Mouse (Mus musculus) thymus, adult 2 months (tissue): ENCODE data around the gene Glrx5.

Source experiments
- CTCF ChIP-seq: fragments of 200-500 bp; IDR thresholded peaks from 2 replicates; pipeline ENCODE4 v1.5.1; 2012; ENCODE audit warnings: mild to moderate bottlenecking, control low read depth, low read length, moderate library complexity, borderline replicate concordance; ENCODE audit not compliant: control insufficient read depth, poor library complexity, insufficient read depth; ENCODE audit errors: extremely low read depth
- POLR2A ChIP-seq: fragments of 200-500 bp; IDR thresholded peaks from 2 replicates; pipeline ENCODE4 v1.6.1; 2012; ENCODE audit warnings: mild to moderate bottlenecking, low read length, control low read depth, moderate library complexity; ENCODE audit not compliant: control insufficient read depth, poor library complexity, insufficient read depth; ENCODE audit errors: extremely low read depth

GRCm38 (mm10) chr12:104986781-104987180 lies 45.7 kb upstream of the Glrx5 start:
- TF ChIP-seq POLR2A (no peak), CTCF (no peak)
